Mouse (Mus musculus): ENCODE data around the gene Rpl23.

DNA sequence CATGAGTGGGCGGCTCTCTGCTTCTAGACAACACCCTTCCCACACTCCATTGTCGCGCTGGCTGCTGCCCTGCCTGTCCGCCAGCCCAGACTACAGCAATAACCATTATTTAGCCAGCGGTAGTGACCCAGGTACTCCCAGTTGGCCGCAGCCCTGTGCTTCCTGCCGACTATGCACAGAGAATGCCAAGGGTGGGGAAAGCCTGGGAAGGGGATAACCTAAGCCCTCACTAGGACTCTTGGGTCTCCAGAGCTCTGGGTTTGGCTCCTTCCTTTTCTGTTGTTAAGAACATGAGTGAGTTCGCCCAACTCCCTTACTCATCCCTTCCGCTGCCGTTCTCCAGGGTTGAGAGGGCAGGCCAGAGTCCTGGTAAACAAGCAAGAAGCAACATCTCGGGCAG is 49.8 kb upstream of the Rpl23 start:
- no peak for TF ChIP-seq TAL1 (conservative IDR thresholded peaks at IDR 0.05; ENCODE audit: low read depth, low read length)
- TF ChIP-seq CTCF (IDR thresholded peaks at IDR 0.05; ENCODE audit: low read depth, low read length): no peak
- TF ChIP-seq GATA1 (IDR thresholded peaks at IDR 0.05; ENCODE audit: borderline replicate concordance, low read length): no peak
- TF ChIP-seq GATA2 (IDR thresholded peaks at IDR 0.05; ENCODE audit: borderline replicate concordance, low read depth, low read length): no peak
- TF ChIP-seq POLR2AphosphoS5 (IDR thresholded peaks at IDR 0.05; ENCODE audit: insufficient replicate concordance, low read depth, low read length): no peak
